Mouse (Mus musculus) thymus, adult 2 months (tissue): ENCODE data around the gene Znrf1. TPM values are rescaled to one million over a fixed set of nuclear protein-coding genes. Genes with fewer than 3 reads are reported as not detected.

Experiments
- DNase-seq: peaks from one replicate; pipeline ENCODE4 v3.0.0; 2021
- H3K27ac ChIP-seq: fragments of 200-500 bp; 2 replicates; pipeline ENCODE4 v1.5.1; 2012; ENCODE audit warnings: low read length, control low read depth; ENCODE audit not compliant: control insufficient read depth, insufficient read depth
- H3K27me3 ChIP-seq: fragments of 200-500 bp; 2 replicates; pipeline ENCODE4 v1.6.1; 2012; ENCODE audit warnings: mild to moderate bottlenecking, low read length, moderate library complexity, mixed read lengths; ENCODE audit not compliant: control insufficient read depth, insufficient read depth
- H3K36me3 ChIP-seq: fragments of 200-500 bp; 2 replicates; pipeline ENCODE4 v1.6.1; 2012; ENCODE audit warnings: mild to moderate bottlenecking, low read length, moderate library complexity; ENCODE audit not compliant: control insufficient read depth, insufficient read depth
- H3K4me1 ChIP-seq: fragments of 200-500 bp; replicated peaks from 2 replicates; pipeline ENCODE4 v1.6.1; 2012; ENCODE audit warnings: low read length; ENCODE audit not compliant: control insufficient read depth, insufficient read depth
- H3K4me3 ChIP-seq: fragments of 200-500 bp; 2 replicates; pipeline ENCODE4 v1.5.1; 2012; ENCODE audit warnings: mild to moderate bottlenecking, low read length, control low read depth, moderate library complexity; ENCODE audit not compliant: control insufficient read depth, insufficient read depth
- CTCF ChIP-seq: fragments of 200-500 bp; IDR thresholded peaks from 2 replicates; pipeline ENCODE4 v1.5.1; 2012; ENCODE audit warnings: mild to moderate bottlenecking, control low read depth, low read length, moderate library complexity, borderline replicate concordance; ENCODE audit not compliant: control insufficient read depth, poor library complexity, insufficient read depth; ENCODE audit errors: extremely low read depth
- POLR2A ChIP-seq: fragments of 200-500 bp; IDR thresholded peaks from 2 replicates; pipeline ENCODE4 v1.6.1; 2012; ENCODE audit warnings: mild to moderate bottlenecking, low read length, control low read depth, moderate library complexity; ENCODE audit not compliant: control insufficient read depth, poor library complexity, insufficient read depth; ENCODE audit errors: extremely low read depth
- WGBS: fragments of 180-500 bp; shearing (Covaris S2); methylation state at CpG from one replicate; pipeline ENCODE4 v1.1.7; 2018; 5-methylcytosine and 5-hydroxymethylcytosine counted together
- polyA plus RNA-seq: library from polyadenylated mRNA; depleted of rRNA; stranded (reverse); fragments of >200 nt; gene quantifications from 2 replicates; pipeline ENCODE4 v1.2.3, GENCODE M21; 2012

Znrf1 gene
- polyA plus RNA-seq, 1 experiment: 968 TPM

DNA sequence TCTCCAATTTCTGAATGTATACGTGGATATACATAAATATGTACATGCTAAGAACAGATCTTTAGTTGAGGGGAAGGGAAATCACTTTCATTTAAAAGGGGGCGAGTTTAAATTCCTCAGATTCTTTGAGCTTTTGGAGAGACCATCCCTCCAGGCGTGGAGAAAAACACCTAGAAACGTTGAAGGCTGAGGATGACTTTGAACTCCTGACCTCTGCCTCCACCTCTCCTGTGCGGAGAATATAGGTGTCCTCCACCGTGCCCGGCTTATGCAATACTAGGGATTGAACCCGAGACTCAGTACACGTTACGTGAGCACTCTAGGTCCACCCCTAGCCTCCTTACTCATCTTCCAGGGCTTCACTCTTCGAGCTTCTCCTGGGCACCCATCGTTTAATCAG lies 4.7 kb upstream of the Znrf1 start:
- H3K4me1 ChIP-seq: peaks cover 16% of the 10 kb centered on the region
- no peaks in the 10 kb centered on the region for H3K36me3 ChIP-seq
- no peak for TF ChIP-seq POLR2A
- no peak for TF ChIP-seq CTCF
- H3K27me3 ChIP-seq: no peaks in the 10 kb centered on the region
- DNase-seq: no peak
- H3K4me3 ChIP-seq: no peak overlapping the region
- H3K27ac ChIP-seq: no peak overlapping the region
- WGBS: 92% methylated on average over 12 of the region's 12 CpGs

DNA sequence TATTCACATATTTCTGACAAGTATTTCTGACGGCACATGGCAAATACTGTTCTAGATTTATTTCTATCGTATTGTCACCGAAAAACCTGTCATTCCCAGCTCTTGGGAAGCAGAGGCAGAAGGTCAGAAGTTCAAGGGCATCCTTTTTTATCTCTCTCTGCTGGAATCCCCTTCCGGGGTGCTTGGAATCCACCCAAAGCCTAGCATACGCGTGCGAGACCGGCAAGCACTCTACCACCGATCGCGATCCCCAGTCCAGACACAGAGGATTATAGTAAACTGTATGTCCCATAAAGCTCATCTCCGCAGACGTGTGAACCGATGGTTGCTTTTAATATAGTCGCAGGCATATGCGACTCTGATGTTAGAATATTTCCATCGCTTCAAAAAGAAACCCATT lies 4.3 kb upstream of the Znrf1 start:
- 96% methylated on average over 17 of the region's 17 CpGs for WGBS
- Histone ChIP-seq H3K4me3 (no peak overlapping the region), H3K27ac (no peak overlapping the region), H3K4me1 (peaks cover 16% of the 10 kb centered on the region), H3K27me3 (no peaks in the 10 kb centered on the region), H3K36me3 (no peaks in the 10 kb centered on the region)
- no peak for TF ChIP-seq CTCF
- TF ChIP-seq POLR2A: no peak
- no peak for DNase-seq

GRCm38 (mm10) chr8:111533503-111533902 lies 2.4 kb upstream of the Znrf1 start:
- H3K27ac ChIP-seq: no peak overlapping the region
- peaks cover 2% of the 10 kb centered on the region; the same call in 1 of the 2 replicates for H3K4me1 ChIP-seq
- TF ChIP-seq CTCF (no peak), POLR2A (no peak)
- no peaks in the 10 kb centered on the region for H3K27me3 ChIP-seq
- H3K4me3 ChIP-seq: no peak overlapping the region
- 91% methylated on average over 4 of the region's 4 CpGs for WGBS
- H3K36me3 ChIP-seq: no peaks in the 10 kb centered on the region
- no peak for DNase-seq

DNA sequence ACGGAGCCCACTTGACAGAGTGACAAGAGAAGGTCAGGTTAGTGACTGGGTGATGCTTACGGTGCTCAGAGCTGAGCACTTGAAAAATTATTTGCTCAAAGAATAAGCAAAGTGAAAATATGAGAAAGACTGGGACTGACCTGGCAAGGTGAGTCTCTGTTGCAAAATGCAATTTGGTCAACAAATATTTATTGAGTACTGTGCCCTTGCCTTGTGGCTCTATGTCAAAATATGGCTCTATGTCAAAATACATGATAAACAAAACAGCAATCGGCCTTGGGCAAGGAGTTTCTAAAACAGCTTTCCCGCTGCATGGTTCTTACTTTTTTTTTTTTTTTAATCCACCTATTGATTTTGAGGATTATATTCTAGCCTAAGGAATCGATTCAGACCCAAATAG lies 406 bp upstream of the Znrf1 start:
- peaks cover 2% of the 10 kb centered on the region; the same call in 1 of the 2 replicates for H3K4me1 ChIP-seq
- no peak overlapping the region for H3K27ac ChIP-seq
- 62% methylated on average over 5 of the region's 5 CpGs for WGBS
- TF ChIP-seq POLR2A: no peak
- TF ChIP-seq CTCF: no peak
- no peak overlapping the region for H3K4me3 ChIP-seq
- H3K36me3 ChIP-seq: no peaks in the 10 kb centered on the region
- DNase-seq: no peak
- H3K27me3 ChIP-seq: no peaks in the 10 kb centered on the region

- DNase-seq: peak; percentile 78
- Histone ChIP-seq H3K4me1 (peaks cover 11% of the 10 kb centered on the region), H3K4me3 (peak overlapping the region; percentile 86), H3K27me3 (no peaks in the 10 kb centered on the region), H3K36me3 (no peaks in the 10 kb centered on the region), H3K27ac (peak overlapping the region; percentile 87)
- under 1% methylated on average over 64 of the region's 64 CpGs for WGBS
- TF ChIP-seq POLR2A (no peak), CTCF (no peak)
Observed at GRCm38 (mm10) chr8:111536978-111537764, 1.3 kb downstream of the Znrf1 start.

- no peaks in the 10 kb centered on the region for H3K27me3 ChIP-seq
- no peak for TF ChIP-seq CTCF
- TF ChIP-seq POLR2A: no peak
- peak overlapping the region; percentile 86 for H3K4me3 ChIP-seq
- no peak for DNase-seq
- H3K27ac ChIP-seq: peak overlapping the region; percentile 87
- peaks cover 13% of the 10 kb centered on the region for H3K4me1 ChIP-seq
- H3K36me3 ChIP-seq: no peaks in the 10 kb centered on the region
- 1% methylated on average over 8 of the region's 8 CpGs for WGBS
Observed at GRCm38 (mm10) chr8:111537765-111538158, 1.9 kb downstream of the Znrf1 start.

GRCm38 (mm10) chr8:111538194-111538593 lies 2.3 kb downstream of the Znrf1 start:
- Histone ChIP-seq H3K27me3 (no peaks in the 10 kb centered on the region), H3K27ac (peak overlapping the region; percentile 87), H3K4me1 (peaks cover 15% of the 10 kb centered on the region), H3K36me3 (no peaks in the 10 kb centered on the region), H3K4me3 (peak overlapping the region; percentile 86)
- no peak for TF ChIP-seq POLR2A
- TF ChIP-seq CTCF: no peak
- DNase-seq: peak; percentile 33
- 0% methylated on average over 2 of the region's 2 CpGs for WGBS
